Mouse (Mus musculus) forebrain, embryonic 14.5 days (tissue): Measurements from ENCODE around the gene Dner. TPM values are rescaled to one million over a fixed set of nuclear protein-coding genes. Genes with fewer than 3 reads are reported as not detected.

Experiments used
- ATAC-seq: fragments of 200-750 bp; cut with Nextera tagmentation; 2 replicates; pipeline ENCODE4 v1.8.0; 2017; ENCODE audit warnings: mild to moderate bottlenecking, moderate library complexity
- DNase-seq: peaks from one replicate; pipeline ENCODE4 v3.0.0-alpha.2; 2015; ENCODE audit warnings: low spot score
- H3K27ac ChIP-seq: fragments of 300-500 bp; sonication (generic); 2 replicates; pipeline ENCODE4 v1.5.1; 2014; ENCODE audit warnings: low read depth, mild to moderate bottlenecking, control low read depth, low read length, moderate library complexity
- H3K27me3 ChIP-seq: fragments of 300-500 bp; sonication (generic); replicated peaks from 2 replicates; pipeline ENCODE4 v1.6.1; 2014; ENCODE audit warnings: low read length, control low read depth, mixed read lengths; ENCODE audit not compliant: control insufficient read depth, insufficient read depth
- H3K36me3 ChIP-seq: fragments of 300-500 bp; sonication (generic); 2 replicates; pipeline ENCODE4 v1.6.1; 2014; ENCODE audit warnings: low read length, control low read depth; ENCODE audit not compliant: control insufficient read depth, insufficient read depth
- H3K4me1 ChIP-seq: fragments of 300-500 bp; sonication (generic); 2 replicates; pipeline ENCODE4 v1.6.1; 2014; ENCODE audit warnings: antibody characterized with exemption, low read length, control low read depth; ENCODE audit not compliant: control insufficient read depth, insufficient read depth
- H3K4me2 ChIP-seq: fragments of 300-500 bp; sonication (generic); 2 replicates; pipeline ENCODE4 v1.6.1; 2014; ENCODE audit warnings: mild to moderate bottlenecking, control low read depth, low read length
- H3K4me3 ChIP-seq: fragments of 300-500 bp; sonication (generic); 2 replicates; pipeline ENCODE4 v1.5.1; 2014; ENCODE audit warnings: low read depth, low read length, control low read depth
- H3K9ac ChIP-seq: fragments of 300-500 bp; sonication (generic); 2 replicates; pipeline ENCODE4 v1.6.1; 2014; ENCODE audit warnings: mild to moderate bottlenecking, low read length, control low read depth, moderate library complexity
- H3K9me3 ChIP-seq: fragments of 300-500 bp; sonication (generic); replicated peaks from 2 replicates; pipeline ENCODE4 v1.6.1; 2016; ENCODE audit warnings: low read length, control low read depth, mixed read lengths; ENCODE audit not compliant: control insufficient read depth
- WGBS: fragments of 180-500 bp; shearing (Covaris S2); extraction: QIAGEN DNeasy Blood & Tissue Kit; methylation state at CpG from one replicate; pipeline ENCODE4 v1.1.7; 2014; 5-methylcytosine and 5-hydroxymethylcytosine counted together
- polyA plus RNA-seq: library from polyadenylated mRNA; unstranded; fragments of >200 nt; fragmentation: Nextera tagmentation; extraction: Ambion mirVana; gene quantifications from 2 replicates; pipeline ENCODE4 v1.2.1, GENCODE M21; 2014

The Dner gene
- polyA plus RNA-seq, 1 experiment from 2014 or later: 103 TPM

DNA sequence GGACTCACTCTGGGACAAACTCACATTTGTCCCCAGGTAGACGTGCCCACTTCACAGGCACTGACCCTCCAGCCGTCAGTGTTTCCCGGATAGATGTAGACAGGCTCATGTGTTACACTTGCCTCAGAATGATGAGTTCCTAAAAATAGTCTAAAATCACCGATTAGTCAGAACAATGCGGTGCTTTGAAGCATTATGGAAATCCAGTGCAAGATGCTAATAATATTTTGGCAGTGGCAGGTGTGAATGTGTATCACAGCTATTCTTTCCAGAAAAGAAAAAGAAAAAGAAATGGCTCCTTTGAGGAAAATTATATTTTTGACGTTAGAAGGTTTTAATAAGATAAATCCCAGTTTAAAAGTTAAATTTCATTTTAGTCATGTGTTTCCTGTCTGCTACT is 204.3 kb downstream of the Dner start:
- Histone ChIP-seq H3K4me1 (no peaks in the 10 kb centered on the region), H3K4me2 (no peak overlapping the region), H3K36me3 (no peaks in the 10 kb centered on the region), H3K9me3 (no peaks in the 10 kb centered on the region), H3K27me3 (no peaks in the 10 kb centered on the region), H3K4me3 (no peak overlapping the region), H3K9ac (no peak overlapping the region), H3K27ac (no peak overlapping the region)
- ATAC-seq (no peak), DNase-seq (no peak)
- whole genome bisulfite sequencing: 86% methylated on average over 6 of the region's 6 CpGs

DNA sequence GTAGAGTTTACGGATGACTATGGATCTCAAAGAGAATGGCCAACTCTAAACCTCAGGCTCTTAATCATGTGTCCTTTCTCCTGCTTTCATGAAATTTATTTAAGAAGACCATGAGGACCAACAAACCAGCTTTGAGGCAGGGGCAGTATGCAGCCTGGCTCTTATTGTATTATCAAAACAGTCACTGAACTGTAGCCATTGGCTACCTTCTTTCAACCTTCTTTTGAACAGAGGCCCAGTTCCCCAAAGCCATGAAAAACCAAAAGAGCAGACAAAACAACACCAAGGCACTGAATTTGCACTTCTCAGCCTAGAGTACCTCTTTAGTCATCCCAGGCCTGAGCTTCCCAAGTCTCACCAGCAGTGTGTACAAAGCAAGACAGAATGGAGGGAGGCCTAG is 207.5 kb downstream of the Dner start:
- Histone ChIP-seq H3K27ac (no peak overlapping the region), H3K4me2 (no peak overlapping the region), H3K4me1 (no peaks in the 10 kb centered on the region), H3K9ac (no peak overlapping the region), H3K36me3 (no peaks in the 10 kb centered on the region), H3K9me3 (no peaks in the 10 kb centered on the region), H3K4me3 (no peak overlapping the region), H3K27me3 (no peaks in the 10 kb centered on the region)
- ATAC-seq: no peak
- WGBS: 97% methylated on average over 1 of the region's 1 CpGs
- no peak for DNase-seq

DNA sequence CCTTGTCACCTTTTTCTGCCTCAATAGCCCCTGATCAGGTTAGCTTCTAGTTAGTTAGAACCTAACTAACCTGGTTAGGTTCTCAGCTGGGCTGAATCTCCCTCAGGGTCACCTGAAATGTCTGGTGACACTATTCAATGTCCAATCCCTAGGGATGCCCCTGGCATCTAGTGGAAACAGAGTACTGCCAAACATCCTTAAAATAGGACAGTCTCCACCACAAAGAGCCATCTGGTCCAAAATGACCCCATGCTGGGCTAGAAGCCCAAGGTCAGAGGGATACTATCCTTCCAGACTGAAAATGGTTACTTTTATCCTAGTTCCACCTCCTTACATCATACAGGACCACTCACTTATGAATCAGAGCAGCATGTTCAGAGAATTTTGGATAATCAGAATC is 211.0 kb downstream of the Dner start:
- no peaks in the 10 kb centered on the region for H3K36me3 ChIP-seq
- no peak overlapping the region for H3K9ac ChIP-seq
- DNase-seq (no peak), ATAC-seq (no peak)
- no peaks in the 10 kb centered on the region for H3K4me1 ChIP-seq
- H3K4me3 ChIP-seq: no peak overlapping the region
- no peak overlapping the region for H3K27ac ChIP-seq
- H3K4me2 ChIP-seq: no peak overlapping the region
- no peaks in the 10 kb centered on the region for H3K27me3 ChIP-seq
- H3K9me3 ChIP-seq: no peaks in the 10 kb centered on the region

GRCm38 (mm10) chr1:84484577-84484976 is 211.4 kb downstream of the Dner start:
- Histone ChIP-seq H3K27ac (no peak overlapping the region), H3K4me2 (no peak overlapping the region), H3K27me3 (no peaks in the 10 kb centered on the region), H3K9ac (no peak overlapping the region), H3K36me3 (no peaks in the 10 kb centered on the region), H3K9me3 (no peaks in the 10 kb centered on the region), H3K4me3 (no peak overlapping the region), H3K4me1 (no peaks in the 10 kb centered on the region)
- DNase-seq (no peak), ATAC-seq (no peak)
- WGBS: 87% methylated on average over 3 of the region's 3 CpGs

GRCm38 (mm10) chr1:84479976-84480375 is 216.0 kb downstream of the Dner start:
- Histone ChIP-seq H3K36me3 (no peaks in the 10 kb centered on the region), H3K4me2 (no peak overlapping the region), H3K27me3 (no peaks in the 10 kb centered on the region), H3K9ac (no peak overlapping the region), H3K4me1 (no peaks in the 10 kb centered on the region), H3K9me3 (no peaks in the 10 kb centered on the region), H3K27ac (no peak overlapping the region), H3K4me3 (no peak overlapping the region)
- 94% methylated on average over 8 of the region's 8 CpGs for WGBS
- DNase-seq (no peak), ATAC-seq (no peak)

DNA sequence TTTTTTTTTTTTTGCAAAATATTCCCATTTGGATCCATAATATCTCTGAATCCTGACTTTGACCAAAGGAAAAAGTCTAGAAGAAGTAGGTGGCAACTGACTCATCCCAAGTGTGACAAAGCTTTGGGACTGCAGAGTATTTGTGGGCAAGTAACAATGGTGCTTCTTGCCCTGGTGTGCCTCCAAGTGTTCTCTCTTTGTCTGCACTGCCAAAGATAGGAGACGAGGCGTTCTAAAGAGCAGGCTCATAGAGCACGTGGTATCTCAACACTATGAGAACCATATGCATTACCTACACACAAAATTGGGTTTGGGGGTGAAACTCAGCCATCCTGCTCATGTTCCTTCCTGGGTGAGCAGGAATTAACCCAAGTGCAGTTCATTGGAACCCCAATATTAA is 221.7 kb downstream of the Dner start:
- H3K4me1 ChIP-seq: no peaks in the 10 kb centered on the region
- WGBS: 78% methylated on average over 3 of the region's 3 CpGs
- no peak overlapping the region for H3K9ac ChIP-seq
- no peaks in the 10 kb centered on the region for H3K27me3 ChIP-seq
- no peak overlapping the region for H3K4me2 ChIP-seq
- H3K27ac ChIP-seq: no peak overlapping the region
- DNase-seq (no peak), ATAC-seq (no peak)
- H3K36me3 ChIP-seq: no peaks in the 10 kb centered on the region
- no peak overlapping the region for H3K4me3 ChIP-seq
- no peaks in the 10 kb centered on the region for H3K9me3 ChIP-seq

DNA sequence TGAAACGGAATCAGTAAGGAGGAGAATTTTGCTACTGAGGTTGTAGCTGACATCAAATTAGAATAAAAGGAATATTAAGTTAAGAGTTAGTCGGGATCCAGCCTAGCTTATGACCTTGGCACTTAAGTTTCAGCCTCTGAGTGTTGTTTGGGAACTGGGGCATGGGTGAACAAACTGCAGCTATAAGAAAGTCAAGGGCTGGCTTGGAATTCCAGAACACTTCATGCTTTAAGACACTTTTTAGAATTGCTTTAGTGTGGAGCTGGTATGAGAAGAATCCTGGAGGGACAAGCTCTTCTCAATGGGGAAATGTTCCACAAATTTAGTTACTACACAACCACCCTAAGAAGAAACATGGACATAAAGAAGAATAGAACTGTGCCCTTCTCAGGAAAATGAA is 223.8 kb downstream of the Dner start:
- no peak overlapping the region for H3K4me3 ChIP-seq
- no peak overlapping the region for H3K9ac ChIP-seq
- no peaks in the 10 kb centered on the region for H3K27me3 ChIP-seq
- no peak for ATAC-seq
- H3K27ac ChIP-seq: no peak overlapping the region
- H3K9me3 ChIP-seq: no peaks in the 10 kb centered on the region
- DNase-seq: no peak
- no peak overlapping the region for H3K4me2 ChIP-seq
- no peaks in the 10 kb centered on the region for H3K36me3 ChIP-seq
- no peaks in the 10 kb centered on the region for H3K4me1 ChIP-seq
- WGBS: 80% methylated on average over 2 of the region's 2 CpGs

DNA sequence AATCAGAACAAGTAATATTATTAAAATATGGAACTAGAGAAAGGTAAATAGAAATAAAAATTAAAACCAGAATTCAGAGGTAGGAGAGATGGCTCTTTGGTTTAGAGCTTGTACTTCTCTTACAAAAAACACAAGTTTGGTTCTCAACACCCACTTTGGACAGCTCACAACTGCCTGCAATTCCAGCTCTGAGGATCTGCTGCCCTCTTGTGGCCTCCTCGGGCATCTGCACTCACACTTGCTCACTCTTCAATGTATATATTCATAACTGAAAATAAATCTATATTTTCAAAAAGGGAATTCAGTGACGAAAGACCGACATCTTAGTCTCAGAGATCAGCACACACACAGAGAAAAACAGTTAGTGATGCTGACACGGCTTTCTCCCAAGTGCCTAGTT is 225.7 kb downstream of the Dner start:
- Histone ChIP-seq H3K4me3 (no peak overlapping the region), H3K9ac (no peak overlapping the region), H3K4me2 (no peak overlapping the region), H3K9me3 (no peaks in the 10 kb centered on the region), H3K27ac (no peak overlapping the region), H3K4me1 (no peaks in the 10 kb centered on the region), H3K36me3 (no peaks in the 10 kb centered on the region), H3K27me3 (no peaks in the 10 kb centered on the region)
- DNase-seq (no peak), ATAC-seq (no peak)
- 76% methylated on average over 4 of the region's 4 CpGs for WGBS

- Histone ChIP-seq H3K27ac (no peak overlapping the region), H3K9ac (no peak overlapping the region), H3K4me3 (no peak overlapping the region), H3K4me1 (no peaks in the 10 kb centered on the region), H3K36me3 (no peaks in the 10 kb centered on the region), H3K9me3 (no peaks in the 10 kb centered on the region), H3K27me3 (no peaks in the 10 kb centered on the region), H3K4me2 (no peak overlapping the region)
- DNase-seq (no peak), ATAC-seq (no peak)
- 88% methylated on average over 3 of the region's 3 CpGs for WGBS
Observed at GRCm38 (mm10) chr1:84467664-84468063, 228.4 kb downstream of the Dner start.

- Histone ChIP-seq H3K9me3 (no peaks in the 10 kb centered on the region), H3K4me1 (no peaks in the 10 kb centered on the region), H3K4me2 (no peak overlapping the region), H3K27ac (no peak overlapping the region), H3K27me3 (no peaks in the 10 kb centered on the region), H3K4me3 (no peak overlapping the region), H3K36me3 (no peaks in the 10 kb centered on the region), H3K9ac (no peak overlapping the region)
- ATAC-seq (no peak), DNase-seq (no peak)
- WGBS: 92% methylated on average over 3 of the region's 3 CpGs
Observed at GRCm38 (mm10) chr1:84464761-84465160, 231.3 kb downstream of the Dner start.
